Mouse (Mus musculus) embryo, embryonic 11.5 days (tissue): Measurements from ENCODE around the gene Rpp14.
"Not testable (repeated sequence)": the region's sequence is repeated elsewhere in the genome, so short reads cannot be mapped to it uniquely, and the experiment has no call there.

ENCODE experiments used
- DNase-seq: peaks from one replicate; pipeline ENCODE4 v3.0.0-alpha.2; 2012; ENCODE audit warnings: low read depth, low spot score

Gene Rpp14

GRCm38 (mm10) chr14:8114306-8114705 lies 34.1 kb downstream of the Rpp14 start:
- no peak for DNase-seq

- DNase-seq = no peak
These were observed 34.6 kb downstream of the Rpp14 start for GRCm38 (mm10) chr14:8114756-8115155.

- no peak for DNase-seq
These were observed 35.6 kb downstream of the Rpp14 start for GRCm38 (mm10) chr14:8115772-8116171.

GRCm38 (mm10) chr14:8117371-8117770 lies 37.2 kb downstream of the Rpp14 start:
- no peak for DNase-seq

GRCm38 (mm10) chr14:8119454-8119853 lies 39.3 kb downstream of the Rpp14 start:
- DNase-seq = no peak

GRCm38 (mm10) chr14:8119904-8120303 lies 39.7 kb downstream of the Rpp14 start:
- DNase-seq = no peak

- no peak for DNase-seq
These were observed 43.0 kb downstream of the Rpp14 start for GRCm38 (mm10) chr14:8123141-8123540.

- not testable (repeated sequence) for DNase-seq
These were observed 43.4 kb downstream of the Rpp14 start for GRCm38 (mm10) chr14:8123611-8124010.

GRCm38 (mm10) chr14:8124046-8124881 lies 44.1 kb downstream of the Rpp14 start:
- DNase-seq = no peak

GRCm38 (mm10) chr14:8127971-8128370 lies 47.8 kb downstream of the Rpp14 start:
- DNase-seq = no peak

- DNase-seq = no peak
These were observed 52.6 kb downstream of the Rpp14 start for GRCm38 (mm10) chr14:8132789-8133188.

GRCm38 (mm10) chr14:8134234-8134633 lies 54.1 kb downstream of the Rpp14 start:
- no peak for DNase-seq

GRCm38 (mm10) chr14:8135130-8135529 lies 55.0 kb downstream of the Rpp14 start:
- no peak for DNase-seq

- no peak for DNase-seq
These were observed 59.9 kb downstream of the Rpp14 start for GRCm38 (mm10) chr14:8139724-8140710.

GRCm38 (mm10) chr14:8141131-8141530 lies 61.0 kb downstream of the Rpp14 start:
- DNase-seq = no peak
